ENCODE assay signal across 12 mouse cellular contexts in genomic region chr1:156963871-156964585, GRCm38 (mm10). TPM values are rescaled to one million over a fixed set of nuclear protein-coding genes. Genes with fewer than 3 reads are reported as not detected.
A peak's percentile ranks its signal among the peaks of the same experiment; 100 is the strongest.
DNase-seq lines count a peak whose midpoint lies in the region; ATAC-seq and TF ChIP-seq lines count a peak whose summit lies in the region.
"Had no signal": no experiment of that assay in that cellular context is flagged by ENCODE, and none has a peak within 500 bp of the region (broad histone marks: within the 10 kb centered on the region; RNA-seq: fewer than 3 reads in every experiment).

No protein-coding gene starts in this region.

- TF ChIP-seq CTCF in brain, embryonic 14.5 days (IDR thresholded peaks at IDR 0.05; ENCODE audit: borderline replicate concordance, extremely low read depth, insufficient read depth, insufficient read length): no peak
- TF ChIP-seq CTCF in intestine, postnatal 0 days (IDR thresholded peaks at IDR 0.05; ENCODE audit: low read depth): no peak

- WGBS in hindbrain, embryonic 12.5 days: 29% methylated on average over 7 of the region's 7 CpGs
- WGBS in hindbrain, embryonic 14.5 days: 26% methylated on average over 7 of the region's 7 CpGs
- WGBS in limb, embryonic 12.5 days: 10% methylated on average over 7 of the region's 7 CpGs
- 48% methylated on average over 7 of the region's 7 CpGs for WGBS in intestine, postnatal 0 days

- no peaks in the 10 kb centered on the region for H3K9me3 ChIP-seq in hindbrain, embryonic 12.5 days (replicated peaks)
- no peaks in the 10 kb centered on the region for H3K9me3 ChIP-seq in hindbrain, embryonic 14.5 days (ENCODE audit: control insufficient read depth, low read length)
- H3K9me3 ChIP-seq in limb, embryonic 12.5 days: no peaks in the 10 kb centered on the region
- H3K9me3 ChIP-seq in intestine, postnatal 0 days (ENCODE audit: control insufficient read depth): no peaks in the 10 kb centered on the region
- H3K9me3 ChIP-seq: neural tube, embryonic 12.5 days; stomach, embryonic 15.5 days had no signal

- no peak overlapping the region for H3K4me3 ChIP-seq in hindbrain, embryonic 12.5 days
- no peak overlapping the region for H3K4me3 ChIP-seq in hindbrain, embryonic 14.5 days (replicated peaks; ENCODE audit: low read length)
- no peak overlapping the region for H3K4me3 ChIP-seq in limb, embryonic 12.5 days (replicated peaks)
- H3K4me3 ChIP-seq in intestine, postnatal 0 days (ENCODE audit: low read depth, low read length): no peak overlapping the region
- H3K4me3 ChIP-seq: neural tube, embryonic 12.5 days; stomach, embryonic 15.5 days had no signal

- peak overlapping the region; percentile 41 for H3K27ac ChIP-seq in hindbrain, embryonic 12.5 days
- no peak overlapping the region for H3K27ac ChIP-seq in hindbrain, embryonic 14.5 days
- no peak overlapping the region for H3K27ac ChIP-seq in limb, embryonic 12.5 days
- no peak overlapping the region for H3K27ac ChIP-seq in intestine, postnatal 0 days (ENCODE audit: low read depth, low read length)
- H3K27ac ChIP-seq: neural tube, embryonic 12.5 days; stomach, embryonic 15.5 days had no signal

- no peak for TF ChIP-seq POLR2A in brain, embryonic 14.5 days (IDR thresholded peaks at IDR 0.05; ENCODE audit: borderline replicate concordance, extremely low read depth, insufficient read depth, insufficient read length, poor library complexity, severe bottlenecking)

- 0 out of 2 replicates have a peak, but pooled peaks cover 2% of the 10 kb centered on the region for H3K27me3 ChIP-seq in hindbrain, embryonic 12.5 days
- no peaks in the 10 kb centered on the region for H3K27me3 ChIP-seq in hindbrain, embryonic 14.5 days (ENCODE audit: control insufficient read depth, insufficient read depth, low read length)
- peaks cover 5% of the 10 kb centered on the region for H3K27me3 ChIP-seq in limb, embryonic 12.5 days
- H3K27me3 ChIP-seq in intestine, postnatal 0 days (replicated peaks; ENCODE audit: control insufficient read depth, insufficient read depth, low read length): no peaks in the 10 kb centered on the region
- H3K27me3 ChIP-seq: neural tube, embryonic 12.5 days; stomach, embryonic 15.5 days had no signal

- H3K9ac ChIP-seq in hindbrain, embryonic 12.5 days: no peak overlapping the region
- no peak overlapping the region for H3K9ac ChIP-seq in hindbrain, embryonic 14.5 days
- no peak overlapping the region for H3K9ac ChIP-seq in limb, embryonic 12.5 days (replicated peaks)
- H3K9ac ChIP-seq in intestine, postnatal 0 days (ENCODE audit: low read depth, low read length): no peak overlapping the region
- H3K9ac ChIP-seq: neural tube, embryonic 12.5 days; stomach, embryonic 15.5 days had no signal

- no peak for DNase-seq in hindbrain, embryonic 14.5 days (ENCODE audit: low spot score)
- peak; percentile 27 for DNase-seq in MN1 (ENCODE audit: low spot score)
- DNase-seq in brain, embryonic 14.5 days (ENCODE audit: low read depth): peak; percentile 81
- DNase-seq: kidney, postnatal 36 days; lung, postnatal 36 days had no signal

- peaks cover 8% of the 10 kb centered on the region for H3K4me1 ChIP-seq in hindbrain, embryonic 12.5 days
- no peaks in the 10 kb centered on the region for H3K4me1 ChIP-seq in hindbrain, embryonic 14.5 days (replicated peaks; ENCODE audit: control insufficient read depth, insufficient read depth, low read length)
- H3K4me1 ChIP-seq in limb, embryonic 12.5 days (replicated peaks): peaks cover 22% of the 10 kb centered on the region
- no peaks in the 10 kb centered on the region for H3K4me1 ChIP-seq in intestine, postnatal 0 days (replicated peaks; ENCODE audit: control insufficient read depth, insufficient read depth, low read length)
- H3K4me1 ChIP-seq: neural tube, embryonic 12.5 days; stomach, embryonic 15.5 days had no signal

- no peaks in the 10 kb centered on the region for H3K36me3 ChIP-seq in hindbrain, embryonic 12.5 days
- H3K36me3 ChIP-seq in hindbrain, embryonic 14.5 days (replicated peaks; ENCODE audit: control insufficient read depth, insufficient read depth): no peaks in the 10 kb centered on the region
- no peaks in the 10 kb centered on the region for H3K36me3 ChIP-seq in limb, embryonic 12.5 days
- H3K36me3 ChIP-seq in intestine, postnatal 0 days (ENCODE audit: control insufficient read depth, insufficient read depth): no peaks in the 10 kb centered on the region
- H3K36me3 ChIP-seq: neural tube, embryonic 12.5 days; stomach, embryonic 15.5 days had no signal

- H3K4me2 ChIP-seq in hindbrain, embryonic 12.5 days (replicated peaks): no peak overlapping the region
- no peak overlapping the region for H3K4me2 ChIP-seq in hindbrain, embryonic 14.5 days (replicated peaks)
- H3K4me2 ChIP-seq in limb, embryonic 12.5 days: no peak overlapping the region
- H3K4me2 ChIP-seq in intestine, postnatal 0 days (replicated peaks; ENCODE audit: low read depth): no peak overlapping the region
- H3K4me2 ChIP-seq: heart, embryonic 11.5 days; neural tube, embryonic 12.5 days; stomach, embryonic 15.5 days had no signal

- no peak for ATAC-seq in hindbrain, embryonic 12.5 days (ENCODE audit: low FRiP score)
- no peak for ATAC-seq in hindbrain, embryonic 14.5 days (ENCODE audit: low FRiP score)
- ATAC-seq in limb, embryonic 12.5 days (ENCODE audit: insufficient number of reproducible peaks, insufficient read depth, low FRiP score, low TSS enrichment, low read depth): peak; percentile 29; the same call in 1 of the 2 replicates
- ATAC-seq in intestine, postnatal 0 days: no peak
- ATAC-seq in inflammation-experienced regulatory T-cells, adult 6 months: no peak

RNA-seq across cellular contexts. Expression of gene Ralgps2, which starts 24.6 kb away (rescaled TPM):
- 123 and 132 TPM in 2 replicates for polyA plus RNA-seq in hindbrain, embryonic 12.5 days (2016; fragmentation: Nextera tagmentation; extraction: Ambion mirVana)
- 85.6 and 89.5 TPM in 2 replicates for polyA plus RNA-seq in hindbrain, embryonic 14.5 days (2014; fragmentation: Nextera tagmentation; extraction: Ambion mirVana)
- 36.3 and 52.1 TPM in 2 replicates for polyA plus RNA-seq in brain, embryonic 14.5 days (2012; rRNA removed)
- polyA plus RNA-seq in limb, embryonic 12.5 days (2016; fragmentation: Nextera tagmentation; extraction: Ambion mirVana): 76.9 and 83.1 TPM in 2 replicates
- polyA plus RNA-seq in intestine, postnatal 0 days (2015; fragmentation: Nextera tagmentation; extraction: Ambion mirVana): 34.1 and 35.5 TPM in 2 replicates
- polyA plus RNA-seq in inflammation-experienced regulatory T-cells, adult 6 months (2017; shearing (Covaris generic)): 10 to 100 TPM; 24.6 to 48.2 (median 34.1) TPM
